Mouse (Mus musculus) lung, embryonic 15.5 days (tissue): ENCODE measurements around the gene Tmem161a. TPM values are rescaled to one million over a fixed set of nuclear protein-coding genes. Genes with fewer than 3 reads are reported as not detected.
A peak's percentile ranks its signal among the peaks of the same experiment; 100 is the strongest.
"Not testable (repeated sequence)": the region's sequence is repeated elsewhere in the genome, so short reads cannot be mapped to it uniquely, and the experiment has no call there.

ENCODE experiments used
- ATAC-seq: fragments of 200-750 bp; cut with Nextera tagmentation; 2 replicates; pipeline ENCODE4 v1.8.0; 2017; ENCODE audit warnings: moderate number of reproducible peaks, borderline replicate concordance; ENCODE audit not compliant: low FRiP score, low TSS enrichment; ENCODE audit errors: extremely low read depth
- H3K27ac ChIP-seq: fragments of 300-500 bp; sonication (generic); 2 replicates; pipeline ENCODE4 v1.5.1; 2015; ENCODE audit warnings: moderate library complexity, mild to moderate bottlenecking, inconsistent platforms
- H3K27me3 ChIP-seq: fragments of 300-500 bp; sonication (generic); 2 replicates; pipeline ENCODE4 v1.6.1; 2015; ENCODE audit warnings: inconsistent platforms
- H3K36me3 ChIP-seq: fragments of 300-500 bp; sonication (generic); 2 replicates; pipeline ENCODE4 v1.6.1; 2015; ENCODE audit warnings: inconsistent platforms
- H3K4me1 ChIP-seq: fragments of 300-500 bp; sonication (generic); 2 replicates; pipeline ENCODE4 v1.6.1; 2015; ENCODE audit warnings: inconsistent platforms
- H3K4me2 ChIP-seq: fragments of 300-500 bp; sonication (generic); 2 replicates; pipeline ENCODE4 v1.6.1; 2015; ENCODE audit warnings: inconsistent platforms, mild to moderate bottlenecking, moderate library complexity
- H3K4me3 ChIP-seq: fragments of 300-500 bp; sonication (generic); 2 replicates; pipeline ENCODE4 v1.5.1; 2015; ENCODE audit warnings: mild to moderate bottlenecking, inconsistent platforms
- H3K9ac ChIP-seq: fragments of 300-500 bp; sonication (generic); 2 replicates; pipeline ENCODE4 v1.6.1; 2015; ENCODE audit warnings: inconsistent platforms
- H3K9me3 ChIP-seq: fragments of 300-500 bp; sonication (generic); 2 replicates; pipeline ENCODE4 v1.6.1; 2016; ENCODE audit warnings: inconsistent platforms
- WGBS: fragments of 180-500 bp; shearing (Covaris S2); methylation state at CpG from one replicate; pipeline ENCODE4 v1.1.7; 2015; 5-methylcytosine and 5-hydroxymethylcytosine counted together
- polyA plus RNA-seq: library from polyadenylated mRNA; unstranded; fragments of >200 nt; fragmentation: Nextera tagmentation; extraction: Ambion mirVana; gene quantifications from 2 replicates; pipeline ENCODE4 v1.2.1, GENCODE M21; 2015

Gene Tmem161a
- polyA plus RNA-seq, 1 experiment from 2014 or later: 69.7 TPM

- WGBS: under 1% methylated on average over 66 of the region's 66 CpGs
- Histone ChIP-seq H3K9ac (peak within 1 kb of the TSS; percentile 66), H3K27ac (peak within 1 kb of the TSS; percentile 38)
Measured at GRCm38 (mm10) chr8:70212112-70213055, 40.2 kb downstream of the Tmem161a start, which contains the start of gene Slc25a42. Slc25a42 (minus strand) TSS chr8:70212305.

DNA sequence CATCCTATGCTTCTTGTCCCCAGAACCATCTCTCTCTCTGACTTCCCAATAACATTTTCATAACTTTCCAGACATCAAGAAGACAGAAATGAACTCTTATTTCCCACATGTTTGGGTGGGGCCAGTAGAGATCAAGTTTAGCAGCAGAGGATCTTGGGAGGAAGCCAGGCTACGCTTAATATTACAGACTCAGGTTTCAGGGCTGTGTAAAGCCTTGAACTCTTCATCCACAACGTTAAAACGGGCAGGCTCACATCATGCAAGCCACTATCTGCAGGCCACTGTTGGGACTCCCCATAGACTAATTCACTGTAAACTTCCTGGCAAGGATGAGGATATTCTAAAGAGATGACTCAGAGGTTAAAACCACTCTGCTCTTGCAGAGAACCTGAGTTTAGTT is 42.3 kb downstream of the Tmem161a start:
- Histone ChIP-seq H3K27ac (no peak overlapping the region), H3K9me3 (no peaks in the 10 kb centered on the region), H3K27me3 (no peaks in the 10 kb centered on the region), H3K4me2 (no peak overlapping the region), H3K4me3 (no peak overlapping the region), H3K36me3 (no peaks in the 10 kb centered on the region), H3K4me1 (peaks cover 16% of the 10 kb centered on the region), H3K9ac (no peak overlapping the region)
- ATAC-seq: no peak
- WGBS: 57% methylated on average over 3 of the region's 3 CpGs

More at GRCm38 (mm10) chr8:70212112-70213055, 40.2 kb downstream of the Tmem161a start, which contains the start of gene Slc25a42:
- peak; percentile 98 for ATAC-seq
- no peaks in the 10 kb centered on the region for H3K27me3 ChIP-seq
- H3K9me3 ChIP-seq: no peaks in the 10 kb centered on the region
- peaks cover 16% of the 10 kb centered on the region for H3K4me1 ChIP-seq
- peak within 1 kb of the TSS; percentile 99 for H3K4me2 ChIP-seq
- H3K4me3 ChIP-seq: peak within 1 kb of the TSS; percentile 68
- no peaks in the 10 kb centered on the region for H3K36me3 ChIP-seq

GRCm38 (mm10) chr8:70215092-70215491 is 42.9 kb downstream of the Tmem161a start:
- Histone ChIP-seq H3K9ac (no peak overlapping the region), H3K4me2 (no peak overlapping the region), H3K27ac (no peak overlapping the region), H3K4me1 (peaks cover 16% of the 10 kb centered on the region), H3K36me3 (no peaks in the 10 kb centered on the region), H3K27me3 (no peaks in the 10 kb centered on the region), H3K9me3 (no peaks in the 10 kb centered on the region), H3K4me3 (no peak overlapping the region)
- ATAC-seq: no peak
- 61% methylated on average over 5 of the region's 5 CpGs for WGBS

DNA sequence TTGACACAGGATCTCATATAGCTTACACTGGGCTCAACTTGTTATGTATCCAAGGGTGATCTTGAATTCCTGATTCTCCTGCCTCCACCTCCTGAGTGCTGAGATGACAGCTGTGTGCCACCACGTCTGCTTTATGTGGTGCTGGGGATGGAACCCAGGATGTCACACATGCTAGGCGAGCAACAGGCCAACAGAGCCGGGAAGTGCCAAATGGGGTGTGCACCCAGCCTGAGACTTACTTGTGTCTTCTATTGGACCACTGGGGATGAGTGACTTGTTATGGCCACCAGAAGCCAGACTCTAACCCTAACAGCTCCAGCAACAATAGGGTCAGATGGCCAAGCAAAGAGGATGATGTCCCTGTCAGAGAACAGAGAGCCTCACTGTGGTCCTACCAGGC is 44.0 kb downstream of the Tmem161a start:
- H3K27ac ChIP-seq, H3K36me3 ChIP-seq, H3K4me1 ChIP-seq, H3K4me2 ChIP-seq, ATAC-seq, H3K27me3 ChIP-seq, H3K9ac ChIP-seq, H3K9me3 ChIP-seq, H3K4me3 ChIP-seq: not testable (repeated sequence)
- 44% methylated on average over 3 of the region's 3 CpGs for WGBS

GRCm38 (mm10) chr8:70216566-70216965 is 44.4 kb downstream of the Tmem161a start:
- WGBS: 67% methylated on average over 1 of the region's 1 CpGs
- Histone ChIP-seq H3K4me1 (peaks cover 3% of the 10 kb centered on the region; the same call in 1 of the 2 replicates), H3K36me3 (no peaks in the 10 kb centered on the region), H3K27me3 (no peaks in the 10 kb centered on the region), H3K9me3 (no peaks in the 10 kb centered on the region), H3K4me3 (no peak overlapping the region), H3K4me2 (no peak overlapping the region), H3K27ac (no peak overlapping the region), H3K9ac (no peak overlapping the region)
- no peak for ATAC-seq

- no peak overlapping the region for H3K4me3 ChIP-seq
- no peak overlapping the region for H3K9ac ChIP-seq
- no peak overlapping the region for H3K4me2 ChIP-seq
- H3K27me3 ChIP-seq: no peaks in the 10 kb centered on the region
- no peaks in the 10 kb centered on the region; the same call in 1 of the 2 replicates for H3K36me3 ChIP-seq
- no peaks in the 10 kb centered on the region for H3K9me3 ChIP-seq
- no peak overlapping the region for H3K27ac ChIP-seq
- ATAC-seq: no peak
- H3K4me1 ChIP-seq: no peaks in the 10 kb centered on the region; the same call in 1 of the 2 replicates
Measured at GRCm38 (mm10) chr8:70217441-70217840, 45.3 kb downstream of the Tmem161a start.

DNA sequence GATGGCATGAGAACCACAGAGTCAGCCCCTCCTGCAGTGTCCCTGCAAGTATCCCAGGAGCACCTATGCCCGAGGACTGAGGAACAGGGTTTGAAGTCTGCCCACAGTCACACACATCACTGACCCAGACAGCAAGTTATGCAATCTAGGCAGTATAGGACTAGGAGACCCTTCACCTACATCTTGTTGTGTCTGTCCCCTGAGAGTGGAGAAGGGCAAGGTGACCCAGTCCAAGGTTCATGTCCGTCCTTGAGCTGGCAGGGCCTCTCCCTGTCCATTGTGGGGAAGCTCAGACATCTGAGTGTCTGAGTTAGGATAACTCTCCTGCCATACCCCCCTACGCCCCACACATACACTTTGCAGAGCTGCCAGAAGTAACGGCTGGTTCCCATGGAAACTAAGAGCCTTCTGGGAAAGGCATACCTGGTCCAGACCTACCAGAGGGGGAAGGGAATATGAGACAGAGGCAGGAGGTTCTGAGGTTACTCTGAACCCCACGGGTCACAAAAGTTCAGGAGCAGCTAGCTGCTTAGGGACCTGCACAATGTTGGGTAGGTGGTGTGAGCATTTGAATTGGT is 47.0 kb downstream of the Tmem161a start:
- Histone ChIP-seq H3K4me1 (no peaks in the 10 kb centered on the region), H3K27me3 (no peaks in the 10 kb centered on the region), H3K36me3 (peaks cover under 1% of the 10 kb centered on the region; the same call in 1 of the 2 replicates), H3K4me2 (no peak overlapping the region), H3K4me3 (no peak overlapping the region), H3K9ac (no peak overlapping the region), H3K27ac (no peak overlapping the region), H3K9me3 (no peaks in the 10 kb centered on the region)
- ATAC-seq: no peak
- WGBS: 51% methylated on average over 5 of the region's 5 CpGs

GRCm38 (mm10) chr8:70220236-70220840 is 48.2 kb downstream of the Tmem161a start:
- no peaks in the 10 kb centered on the region for H3K4me1 ChIP-seq
- 60% methylated on average over 8 of the region's 8 CpGs for WGBS
- H3K36me3 ChIP-seq: peaks cover 12% of the 10 kb centered on the region; the same call in 1 of the 2 replicates
- no peak for ATAC-seq
- H3K4me3 ChIP-seq: no peak overlapping the region
- no peak overlapping the region for H3K4me2 ChIP-seq
- no peaks in the 10 kb centered on the region for H3K27me3 ChIP-seq
- H3K9me3 ChIP-seq: no peaks in the 10 kb centered on the region
- H3K27ac ChIP-seq: no peak overlapping the region
- no peak overlapping the region for H3K9ac ChIP-seq

DNA sequence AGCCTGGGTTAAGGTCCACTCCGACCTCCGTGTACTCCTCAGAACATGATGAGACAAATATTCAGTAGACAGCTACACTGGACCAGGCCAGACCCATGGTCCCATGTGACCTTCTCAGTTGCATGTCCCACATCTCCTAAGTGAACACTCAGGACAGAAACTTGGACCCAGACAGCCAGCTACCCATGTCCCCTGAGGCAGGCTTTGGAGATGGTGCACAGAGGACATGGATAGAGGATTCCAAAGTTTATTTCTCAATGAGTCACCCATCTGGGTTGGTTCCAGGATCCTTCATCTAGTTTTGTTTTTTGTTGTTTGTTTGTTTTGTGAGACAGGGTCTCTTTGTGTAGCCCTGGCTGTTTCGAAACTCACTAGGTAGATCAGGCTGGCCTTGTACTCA is 48.8 kb downstream of the Tmem161a start:
- 94% methylated on average over 3 of the region's 3 CpGs for WGBS
- H3K4me1 ChIP-seq: no peaks in the 10 kb centered on the region
- no peak overlapping the region for H3K27ac ChIP-seq
- H3K4me2 ChIP-seq: no peak overlapping the region
- peaks cover 13% of the 10 kb centered on the region; the same call in 1 of the 2 replicates for H3K36me3 ChIP-seq
- no peak for ATAC-seq
- H3K4me3 ChIP-seq: no peak overlapping the region
- no peaks in the 10 kb centered on the region for H3K9me3 ChIP-seq
- no peaks in the 10 kb centered on the region for H3K27me3 ChIP-seq
- H3K9ac ChIP-seq: no peak overlapping the region

GRCm38 (mm10) chr8:70222041-70222440 is 49.9 kb downstream of the Tmem161a start:
- Histone ChIP-seq H3K36me3 (peaks cover 13% of the 10 kb centered on the region; the same call in 1 of the 2 replicates), H3K27me3 (no peaks in the 10 kb centered on the region), H3K9ac (no peak overlapping the region), H3K4me1 (no peaks in the 10 kb centered on the region), H3K27ac (no peak overlapping the region), H3K4me3 (no peak overlapping the region), H3K9me3 (no peaks in the 10 kb centered on the region), H3K4me2 (no peak overlapping the region)
- no peak for ATAC-seq
- 91% methylated on average over 12 of the region's 12 CpGs for WGBS

DNA sequence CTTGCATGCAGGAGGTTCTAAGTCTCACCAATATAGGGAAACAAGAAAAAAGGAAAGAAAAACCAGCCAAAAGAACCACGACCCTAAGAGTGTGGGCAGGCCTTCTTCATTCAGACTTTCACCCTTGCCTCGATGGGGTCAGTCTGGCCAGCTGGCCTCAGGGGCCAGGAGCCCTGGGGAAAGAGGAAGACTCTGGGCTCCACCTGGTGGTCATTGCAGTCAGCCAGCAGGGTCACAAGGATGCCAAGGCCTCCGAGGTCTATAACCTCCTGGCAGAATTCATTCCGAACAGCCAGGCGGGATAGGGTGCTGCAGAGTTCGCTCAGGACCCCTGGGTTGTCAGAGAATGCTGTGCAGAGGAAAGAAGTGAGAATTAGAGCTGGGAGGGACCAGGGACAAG is 51.2 kb downstream of the Tmem161a start:
- 40% methylated on average over 6 of the region's 6 CpGs for WGBS
- no peak overlapping the region for H3K4me3 ChIP-seq
- no peak overlapping the region for H3K9ac ChIP-seq
- no peak overlapping the region for H3K4me2 ChIP-seq
- ATAC-seq: 0 out of 2 replicates have a peak, but pooled peaks have one; percentile 21
- H3K27me3 ChIP-seq: no peaks in the 10 kb centered on the region
- no peak overlapping the region for H3K27ac ChIP-seq
- H3K9me3 ChIP-seq: no peaks in the 10 kb centered on the region
- H3K36me3 ChIP-seq: peaks cover 13% of the 10 kb centered on the region; the same call in 1 of the 2 replicates
- H3K4me1 ChIP-seq: no peaks in the 10 kb centered on the region
